Mouse (Mus musculus): ENCODE results near the gene Fam20a. TPM values are rescaled to one million over a fixed set of nuclear protein-coding genes. Genes with fewer than 3 reads are reported as not detected.
A peak's percentile ranks its signal among the peaks of the same experiment; 100 is the strongest.

The Fam20a gene
- total RNA-seq, 2 experiments from 2014 or later = 2.6 to 3.0 TPM

- no peak for DNase-seq (ENCODE audit: low spot score in 2 of 2)
These were observed 39.9 kb downstream of the Fam20a start for GRCm38 (mm10) chr11:109682221-109682620.

- DNase-seq (ENCODE audit: low spot score in 2 of 2) = no peak
These were observed 40.5 kb downstream of the Fam20a start for GRCm38 (mm10) chr11:109681556-109681955.

DNA sequence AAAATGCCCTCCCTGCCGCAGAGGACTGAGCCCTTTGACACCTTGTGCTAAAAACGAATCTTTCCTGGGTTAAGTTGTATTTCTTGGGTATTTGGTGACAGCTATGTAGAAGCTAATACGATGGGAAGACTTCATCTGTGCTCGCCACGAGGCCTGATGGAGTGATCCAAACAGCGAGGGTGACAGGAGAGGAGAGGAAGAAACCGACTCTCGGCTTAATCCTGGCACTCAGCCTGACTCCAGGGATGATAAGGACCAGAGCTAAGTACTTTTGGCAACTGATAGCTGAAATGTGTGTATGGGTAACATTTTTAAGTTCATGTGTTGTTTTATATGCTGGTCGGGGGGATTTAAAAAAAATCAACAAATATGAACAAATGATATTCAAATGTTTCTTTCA is 41.1 kb downstream of the Fam20a start:
- DNase-seq (ENCODE audit: low spot score in 2 of 2) = no peak

DNA sequence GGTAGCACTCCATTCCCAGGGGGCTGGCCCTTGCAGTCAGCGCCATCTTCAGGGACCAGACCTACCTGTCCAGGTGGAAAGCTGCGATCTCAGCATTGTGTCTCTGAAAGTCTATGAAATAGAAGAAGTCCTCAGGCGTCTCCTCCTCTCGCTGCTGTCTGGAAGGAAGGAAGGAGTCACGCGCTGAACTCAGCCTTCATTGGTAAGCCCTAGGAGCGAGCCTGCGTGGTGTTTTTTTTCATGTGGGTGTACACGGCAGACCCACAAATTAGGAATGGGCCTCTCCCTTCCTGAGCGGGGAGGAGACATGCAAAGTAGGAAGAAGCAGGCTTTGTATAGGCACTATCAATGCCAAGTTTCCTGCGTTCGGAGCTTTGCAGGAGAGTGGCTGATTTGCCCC is 43.8 kb downstream of the Fam20a start:
- DNase-seq (ENCODE audit: low spot score in 2 of 2) = no peak

- no peak for DNase-seq (ENCODE audit: low spot score in 2 of 2)
These were observed 45.3 kb downstream of the Fam20a start for GRCm38 (mm10) chr11:109676621-109677373.

DNA sequence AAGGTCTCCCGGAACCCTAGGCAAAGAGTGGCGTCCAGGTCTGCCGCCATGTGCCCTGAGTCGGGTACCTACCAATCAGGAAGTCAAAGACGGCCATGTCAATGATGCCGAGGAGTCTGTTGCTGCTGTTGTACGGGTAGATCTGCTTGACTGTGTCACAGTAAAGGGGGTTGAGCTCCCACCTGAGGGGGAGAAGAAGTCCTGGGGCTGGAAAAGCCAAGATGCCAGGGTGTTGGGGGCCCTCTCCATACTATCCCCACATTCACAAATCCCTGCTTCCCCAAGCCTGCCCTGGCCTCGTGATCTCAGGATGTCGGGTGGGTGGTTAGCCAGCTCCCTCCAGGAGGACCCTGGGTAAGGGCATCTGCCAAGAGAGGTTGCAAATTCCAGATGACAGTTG is 46.3 kb downstream of the Fam20a start:
- no peak for DNase-seq (ENCODE audit: low spot score in 2 of 2)

- DNase-seq (ENCODE audit: low spot score in 2 of 2) = no peak
These were observed 46.9 kb downstream of the Fam20a start for GRCm38 (mm10) chr11:109675208-109675607.

DNA sequence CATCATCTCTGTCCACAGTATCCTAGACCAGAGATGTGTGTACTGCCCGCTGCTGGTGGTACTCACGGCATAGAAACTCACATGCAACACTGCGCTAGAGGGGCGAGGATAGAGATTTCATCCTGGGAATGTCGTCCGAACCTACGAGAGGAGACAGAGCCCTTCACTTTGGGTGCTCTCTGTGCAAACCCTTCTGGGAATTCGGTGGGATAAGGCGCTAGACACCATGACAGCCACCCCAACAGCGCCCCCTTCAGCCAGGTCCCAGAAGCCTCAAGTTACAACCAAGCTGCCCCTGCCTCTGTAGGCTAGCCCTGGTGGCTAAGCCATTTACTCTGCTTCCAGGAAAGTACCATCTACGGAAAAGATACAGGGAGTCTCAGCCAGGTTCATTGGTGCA is 47.5 kb downstream of the Fam20a start:
- DNase-seq (ENCODE audit: low spot score in 2 of 2) = no peak

- no peak for DNase-seq (ENCODE audit: low spot score in 2 of 2)
These were observed 48.3 kb downstream of the Fam20a start for GRCm38 (mm10) chr11:109673741-109674140.

DNA sequence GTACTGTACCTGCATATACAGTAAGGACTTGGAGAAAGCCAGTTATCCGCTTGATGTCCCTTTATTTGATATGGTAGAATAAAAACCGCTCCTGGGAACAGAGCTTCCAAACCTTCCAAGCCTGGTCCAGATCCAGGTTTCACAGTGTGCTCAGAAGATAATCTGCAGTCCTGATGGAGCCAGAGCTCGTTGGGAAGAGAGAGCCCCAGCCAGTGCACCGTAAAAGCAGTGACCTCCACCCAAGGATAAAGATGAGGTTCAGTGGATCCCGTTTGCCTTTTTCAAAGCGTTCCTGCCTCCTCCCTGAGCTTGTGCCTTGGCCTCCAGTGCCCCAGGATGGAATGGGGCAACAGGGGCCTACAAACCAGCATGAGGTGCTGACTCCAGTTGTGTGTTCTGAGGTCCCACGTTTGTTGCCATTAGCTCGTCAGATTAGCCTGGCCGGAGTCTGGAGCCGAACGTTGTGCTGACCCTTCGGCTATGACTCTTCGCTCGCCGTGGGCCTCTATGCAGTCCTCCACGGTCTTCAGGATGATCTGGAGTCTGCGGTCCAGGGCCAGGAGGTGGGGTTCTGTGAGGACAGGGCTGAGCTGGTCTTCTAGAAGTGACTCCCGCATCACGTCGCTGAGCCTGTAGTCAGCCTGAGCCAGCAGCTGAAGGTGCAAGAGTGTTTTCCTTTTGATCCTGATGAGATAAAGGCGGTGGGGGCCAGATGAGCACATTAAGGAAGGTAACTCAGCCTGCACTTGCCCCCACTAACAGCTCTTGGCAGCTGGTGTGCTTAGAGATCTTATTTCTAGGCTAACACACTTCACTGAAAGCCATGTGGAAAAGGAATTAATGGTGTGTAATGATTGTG is 49.0 kb downstream of the Fam20a start:
- no peak for DNase-seq (ENCODE audit: low spot score in 2 of 2)

DNA sequence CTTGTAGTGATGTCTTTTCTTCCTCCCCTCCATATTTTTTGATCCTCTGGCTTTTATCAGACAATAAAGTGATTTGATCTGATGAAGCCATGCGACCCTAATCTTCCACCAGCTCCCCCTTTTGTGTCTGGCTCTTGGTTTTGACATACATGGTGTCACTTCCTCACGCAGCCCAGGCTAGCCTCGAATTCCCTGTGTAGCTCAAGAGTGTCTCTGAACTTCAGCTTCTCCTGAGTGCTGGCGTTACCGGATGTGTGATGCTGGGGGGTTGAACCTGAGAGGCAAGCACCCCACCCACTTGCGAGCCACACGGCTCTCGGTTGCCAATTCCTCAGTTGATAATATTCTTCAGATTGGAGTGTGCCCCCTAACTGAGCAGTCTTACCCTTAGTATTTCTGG is 49.7 kb downstream of the Fam20a start:
- no peak for DNase-seq (ENCODE audit: low spot score in 2 of 2)

DNA sequence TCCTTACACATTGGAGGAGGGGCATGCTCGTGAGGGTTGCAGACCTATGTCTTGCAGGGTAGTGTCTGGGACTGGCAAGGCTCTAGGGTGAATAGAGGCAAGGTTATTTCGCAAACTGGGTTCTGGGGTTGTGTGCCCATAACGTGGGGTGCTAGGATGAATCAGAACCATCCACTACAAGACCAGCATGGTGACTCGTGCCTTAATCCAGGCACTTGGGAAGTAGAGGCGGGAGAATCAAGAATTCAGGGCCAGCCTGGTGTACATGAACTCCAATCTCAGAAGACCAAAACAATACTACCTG is 50.1 kb downstream of the Fam20a start:
- DNase-seq (ENCODE audit: low spot score in 2 of 2) = no peak

GRCm38 (mm10) chr11:109671136-109672020 is 50.7 kb downstream of the Fam20a start:
- no peak for DNase-seq (ENCODE audit: low spot score in 2 of 2)

- no peak for DNase-seq (ENCODE audit: low spot score in 2 of 2)
These were observed 51.8 kb downstream of the Fam20a start for GRCm38 (mm10) chr11:109670026-109670916.

DNA sequence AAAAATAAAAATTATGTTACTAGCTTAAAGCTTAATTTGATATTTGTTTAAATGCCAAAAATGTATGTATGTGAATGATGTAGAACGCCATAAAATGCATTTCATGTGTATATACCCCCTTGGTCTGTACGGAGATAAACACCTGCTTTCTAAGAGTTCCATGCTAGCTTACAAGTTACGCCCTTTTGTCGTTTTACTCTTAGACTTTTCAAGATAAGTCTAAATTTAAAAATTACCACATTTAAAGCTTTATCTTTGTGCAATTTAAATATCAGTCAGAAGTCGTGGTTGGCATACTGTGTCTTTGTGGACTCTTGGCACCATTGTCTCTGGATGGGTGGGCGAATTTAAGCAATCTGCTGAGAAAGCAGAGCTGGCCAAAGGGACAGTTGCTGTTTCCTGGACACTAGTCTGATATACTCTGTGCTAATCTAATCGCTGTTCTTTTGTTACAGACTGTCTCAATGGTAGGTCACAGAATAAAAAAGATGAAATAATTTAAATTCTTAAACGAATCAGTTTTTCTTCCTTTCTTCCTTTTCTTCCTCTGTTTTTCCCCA is 52.9 kb downstream of the Fam20a start:
- no peak for DNase-seq (ENCODE audit: low spot score in 2 of 2)

DNA sequence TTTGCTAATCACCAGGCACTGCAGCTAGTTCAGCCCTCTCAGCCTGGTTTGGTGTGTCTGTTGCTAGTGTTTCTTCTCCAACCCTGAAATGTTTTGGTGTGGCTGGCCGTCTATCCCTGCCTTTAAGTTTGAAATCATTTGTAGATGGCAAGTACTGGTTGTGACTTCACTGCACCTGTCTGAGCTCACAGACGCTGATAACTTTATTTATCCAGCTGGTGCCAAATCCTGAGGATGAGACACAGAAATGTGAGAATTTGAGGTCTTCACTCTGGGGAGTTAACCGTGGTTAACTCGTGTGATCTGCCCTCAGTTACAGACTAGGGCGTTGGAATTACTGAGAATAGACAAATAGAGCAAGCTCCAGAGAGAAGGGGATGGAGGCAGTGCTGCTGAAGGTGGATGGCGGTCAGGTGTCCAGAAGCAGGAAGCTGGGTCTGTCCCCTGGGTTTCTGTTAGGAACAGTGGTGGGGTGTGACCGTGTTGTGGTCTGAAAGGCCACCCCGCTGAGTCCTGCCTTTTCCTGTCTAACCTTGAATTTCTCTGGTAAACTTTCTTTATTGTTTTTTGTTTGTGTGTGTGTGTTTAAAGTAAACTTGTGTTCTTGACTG is 53.9 kb downstream of the Fam20a start:
- no peak for DNase-seq (ENCODE audit: low spot score in 2 of 2)

GRCm38 (mm10) chr11:109667371-109667770 is 54.7 kb downstream of the Fam20a start:
- DNase-seq (ENCODE audit: low spot score in 2 of 2) = peak; percentile 38 to 41

GRCm38 (mm10) chr11:109666411-109666810 is 55.7 kb downstream of the Fam20a start:
- no peak for DNase-seq (ENCODE audit: low spot score in 2 of 2)

GRCm38 (mm10) chr11:109665424-109665823 is 56.7 kb downstream of the Fam20a start:
- no peak for DNase-seq (ENCODE audit: low spot score in 2 of 2)

DNA sequence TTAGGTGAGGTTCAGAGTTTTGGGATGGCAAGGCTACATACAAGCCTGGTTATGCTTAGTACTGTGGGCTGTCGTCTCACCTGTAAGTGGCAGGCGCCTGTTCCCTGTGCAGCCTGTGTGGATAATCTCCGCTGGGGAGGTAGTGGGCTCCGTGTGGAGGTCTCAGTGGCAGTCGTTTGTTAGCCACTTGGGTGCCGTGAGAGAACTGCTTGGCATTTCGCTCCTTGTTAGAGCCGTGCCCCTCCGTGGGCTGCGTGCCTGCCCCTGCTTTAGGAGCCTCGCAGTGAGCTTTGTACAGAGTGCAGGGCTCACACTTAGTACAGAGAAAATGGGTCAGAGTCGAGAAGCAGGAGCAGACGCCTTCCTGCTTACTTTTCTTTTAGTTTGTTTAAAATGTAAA is 57.8 kb downstream of the Fam20a start:
- no peak for DNase-seq (ENCODE audit: low spot score in 2 of 2)
